Mouse (Mus musculus): Measurements from ENCODE around the gene Tor2a.

Gene Tor2a

DNA sequence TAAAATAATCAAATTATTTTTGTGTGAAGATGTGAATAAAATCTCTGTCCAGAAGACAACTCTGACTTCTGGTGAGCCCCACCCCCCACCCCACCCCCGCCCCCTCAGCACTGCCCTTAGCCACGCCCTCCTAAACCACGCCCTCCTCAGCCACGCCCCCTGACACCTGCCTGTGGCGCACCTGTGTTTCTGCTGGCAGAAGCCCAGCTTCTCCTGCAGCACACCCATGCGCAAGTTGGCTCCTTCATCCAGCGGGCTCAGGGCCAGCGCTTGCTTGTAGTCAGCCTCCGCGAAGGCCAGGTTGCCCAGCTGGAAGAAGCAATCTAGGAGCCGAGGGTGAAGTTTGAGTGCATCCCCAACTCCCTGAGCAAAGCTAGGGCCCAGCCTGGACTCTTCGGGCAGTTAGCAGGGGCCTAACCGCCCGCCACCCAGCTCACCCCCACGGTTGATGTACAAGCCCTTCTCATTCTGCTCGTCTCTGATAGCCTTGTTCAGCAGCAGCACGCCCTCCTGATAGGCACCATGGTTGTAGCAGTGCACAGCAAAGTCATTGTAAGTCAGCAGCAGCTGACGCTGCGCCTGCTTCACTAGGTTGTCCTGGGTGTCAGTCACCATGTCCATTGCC is 11.7 kb downstream of the Tor2a start:
- DNase-seq, result no peak

DNA sequence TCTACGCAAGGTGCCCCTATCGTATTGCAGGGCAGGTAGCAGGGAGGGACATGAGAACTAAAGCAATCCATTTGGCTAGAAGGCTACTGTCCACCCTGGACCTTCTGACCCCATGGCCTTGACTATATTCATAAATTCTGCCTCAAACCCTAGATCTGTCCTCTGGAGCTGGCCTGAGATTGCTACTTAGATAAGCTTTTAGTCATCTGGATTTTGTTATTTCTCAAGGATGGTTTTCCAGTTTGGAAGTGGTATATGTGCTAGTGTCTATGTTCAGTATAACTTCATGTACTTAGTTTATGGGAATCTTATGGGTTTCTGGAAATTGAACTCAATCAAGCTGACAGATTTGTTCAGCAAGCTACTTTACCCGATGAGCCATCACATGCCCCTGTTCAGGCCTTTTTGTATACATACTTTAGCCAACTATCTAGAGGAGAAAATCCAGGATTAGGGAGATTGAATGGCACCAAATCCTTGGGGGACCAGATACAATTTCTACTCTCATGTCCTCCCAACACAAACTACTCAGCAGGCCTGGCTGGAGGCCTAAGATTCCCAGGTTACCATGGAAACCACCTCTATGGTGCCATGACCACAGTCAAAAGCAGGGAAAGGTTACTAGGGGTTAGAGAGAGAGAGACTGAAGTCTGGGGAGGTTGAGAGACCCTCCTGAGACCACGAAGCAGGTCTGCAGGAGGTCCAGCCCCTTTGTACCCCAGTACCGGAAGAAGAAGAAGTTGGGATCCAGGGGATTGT is 12.5 kb downstream of the Tor2a start:
- no peak for DNase-seq

DNA sequence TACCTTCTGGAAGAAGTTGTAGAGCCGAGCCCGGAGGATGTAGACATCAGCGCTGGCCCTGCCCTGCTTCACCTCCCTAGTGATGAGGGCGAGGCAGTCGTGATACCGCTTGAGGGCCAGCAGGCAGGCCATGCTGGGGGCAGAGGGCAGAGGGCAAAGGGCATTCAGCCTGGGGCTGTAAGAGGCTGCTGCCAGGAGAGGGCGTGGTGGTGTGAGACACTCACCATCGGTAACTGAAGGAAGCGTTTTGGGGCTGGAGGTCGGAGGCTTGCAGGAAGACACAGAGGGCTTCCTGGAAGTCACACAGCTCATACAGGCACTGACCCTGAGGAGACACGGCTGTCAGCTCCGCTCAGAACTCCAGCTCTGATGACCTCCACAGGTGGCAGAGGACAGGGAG is 14.9 kb downstream of the Tor2a start:
- DNase-seq, result no peak

DNA sequence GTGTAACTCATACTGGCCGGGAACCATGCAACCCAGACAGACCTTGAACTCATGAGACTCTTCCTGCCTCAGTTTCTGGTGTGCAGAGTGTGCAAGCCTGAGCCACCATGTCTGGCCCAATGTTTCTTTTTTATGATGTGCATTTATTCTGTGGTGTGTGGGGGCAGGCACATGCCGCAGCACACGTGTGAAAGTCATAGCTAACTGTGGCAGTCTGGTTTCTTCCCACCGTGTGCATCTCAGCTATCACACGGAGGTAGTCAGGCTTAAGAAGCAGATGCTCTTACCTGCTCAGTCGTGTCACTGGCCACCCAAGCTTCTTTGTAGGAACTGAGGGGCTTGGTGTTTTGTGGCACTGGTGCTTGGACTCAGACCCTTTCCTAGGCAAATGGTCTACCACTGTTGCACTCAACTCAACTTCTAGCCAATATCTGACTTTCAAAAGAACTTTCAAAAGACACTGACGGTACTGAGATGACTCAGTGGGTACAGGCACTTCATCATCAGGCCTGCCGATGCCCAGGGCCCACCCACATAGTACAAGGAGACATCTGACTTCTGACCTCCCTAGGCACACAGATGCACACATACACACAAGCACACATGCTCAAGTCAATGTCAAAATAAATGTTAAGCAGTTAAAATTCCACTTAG is 15.7 kb downstream of the Tor2a start:
- no peak for DNase-seq

DNA sequence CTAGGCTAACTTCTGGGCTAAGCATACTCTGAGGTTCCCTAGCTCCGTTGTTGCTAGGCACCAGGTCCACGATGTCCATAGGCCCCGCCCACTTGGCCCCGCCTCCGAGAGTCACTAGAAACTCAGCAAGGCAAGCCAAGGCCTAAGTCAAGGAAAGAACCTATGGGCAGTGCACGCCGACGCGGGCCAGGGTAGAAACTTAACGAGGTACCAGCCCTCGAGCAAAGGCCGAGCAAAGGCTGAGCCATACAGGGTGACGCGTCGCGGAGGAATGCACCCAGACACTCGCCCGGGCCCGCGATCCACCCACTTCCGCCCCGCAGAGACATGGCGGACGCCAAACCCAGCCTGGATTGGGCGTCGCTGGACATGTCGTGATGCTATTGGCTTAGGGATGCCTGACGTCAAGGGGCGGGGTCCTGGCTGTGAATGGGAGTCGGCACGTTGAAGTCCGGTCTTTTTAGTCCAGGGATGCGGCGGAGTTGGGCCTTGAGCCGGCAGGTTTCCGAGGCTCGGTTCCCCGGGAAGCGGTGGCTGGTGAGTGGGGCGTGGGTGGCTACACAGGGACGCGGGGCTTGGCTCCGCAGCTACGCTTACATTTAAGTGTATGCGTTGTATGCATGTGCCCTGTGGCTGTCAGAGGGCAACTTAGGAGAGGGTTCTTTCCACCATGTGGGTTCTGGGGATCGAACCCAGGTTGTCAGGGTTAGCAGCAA is 18.5 kb downstream of the Tor2a start, which contains the start of the genes Ttc16 and Ptrh1:
Ttc16 (minus strand) TSS at position 275 of the 716 bp plus-strand sequence.
Ptrh1 (plus strand) TSS at position 428 of the 716 bp plus-strand sequence.
- DNase-seq, result peak; percentile 100

DNA sequence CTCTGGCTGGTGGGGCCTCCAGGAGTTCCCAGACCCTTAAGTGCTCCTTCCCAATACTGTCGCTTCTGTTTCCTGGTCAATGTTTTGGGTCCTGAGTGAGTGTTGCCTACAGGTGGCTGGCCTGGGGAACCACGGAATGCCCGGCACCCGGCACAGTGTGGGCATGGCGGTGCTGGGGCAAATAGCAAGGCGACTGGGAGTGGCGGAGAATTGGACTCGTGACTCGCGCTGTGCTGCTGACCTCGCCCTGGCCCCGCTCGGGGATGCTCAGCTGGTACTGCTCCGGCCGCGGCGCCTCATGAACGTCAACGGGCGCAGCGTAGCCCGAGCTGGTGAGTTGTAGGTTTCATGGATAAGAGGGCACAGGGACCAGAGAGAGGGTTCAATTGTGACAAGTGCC is 19.2 kb downstream of the Tor2a start:
- peak; percentile 95 for DNase-seq

DNA sequence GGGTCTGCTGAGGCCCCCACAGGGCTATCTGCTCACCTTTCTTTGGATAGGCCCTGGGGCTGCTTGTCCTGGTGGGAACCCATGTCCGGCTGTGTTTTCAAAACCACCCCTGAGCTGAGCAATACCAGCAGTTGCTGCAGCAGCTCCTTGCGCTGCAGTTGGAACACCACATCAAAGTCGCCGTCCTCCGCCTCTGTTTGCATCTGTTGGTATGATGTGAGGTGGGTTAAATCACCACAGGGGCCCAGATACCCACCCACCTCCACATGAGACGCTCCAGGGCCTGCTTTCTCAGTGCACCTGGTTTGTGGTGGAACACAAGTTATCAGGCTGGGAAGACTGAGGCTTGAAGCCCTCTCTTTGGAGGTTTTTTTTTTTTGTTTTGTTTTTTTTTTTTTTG is 21.0 kb downstream of the Tor2a start:
- no peak for DNase-seq

DNA sequence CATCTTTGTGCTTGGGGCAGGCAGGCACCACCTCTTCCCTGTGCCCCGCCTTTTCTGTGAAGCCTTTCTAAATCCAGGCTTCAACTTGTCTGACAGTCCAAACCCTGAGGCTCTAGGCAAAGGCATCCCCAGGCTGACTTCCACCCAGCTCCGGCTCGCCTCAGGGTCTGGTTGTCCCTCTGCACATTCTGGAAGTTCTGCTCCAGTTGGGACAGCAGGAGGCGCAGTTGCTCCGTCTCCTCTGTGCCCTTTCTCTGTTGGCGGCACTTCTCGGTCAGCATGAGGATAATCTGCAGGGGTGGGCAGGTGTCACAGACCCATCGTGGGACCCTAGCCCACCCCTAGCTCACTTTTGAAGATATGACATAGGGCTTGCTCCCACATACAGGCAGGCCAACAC is 22.1 kb downstream of the Tor2a start:
- DNase-seq, result peak; percentile 94

DNA sequence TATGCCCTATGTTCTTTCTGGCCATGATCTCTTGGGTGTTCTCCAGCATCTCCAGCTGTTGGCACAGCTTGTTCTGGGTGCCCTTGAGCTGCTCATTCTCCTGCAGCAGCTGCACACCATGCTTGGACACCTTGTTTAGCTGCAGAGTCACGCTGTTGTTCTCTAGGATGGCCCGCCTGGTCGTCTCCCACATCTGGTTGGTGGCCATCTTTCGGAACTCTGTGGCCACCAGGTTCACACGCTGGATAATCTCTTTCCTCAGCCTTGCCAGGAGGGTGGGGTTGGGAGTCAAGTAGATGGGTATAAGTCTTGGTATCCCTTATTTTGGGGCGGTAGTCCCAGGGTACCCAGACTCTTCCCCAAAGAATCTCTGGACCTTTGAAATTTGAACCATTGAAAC is 22.7 kb downstream of the Tor2a start:
- peak; percentile 88 for DNase-seq

DNA sequence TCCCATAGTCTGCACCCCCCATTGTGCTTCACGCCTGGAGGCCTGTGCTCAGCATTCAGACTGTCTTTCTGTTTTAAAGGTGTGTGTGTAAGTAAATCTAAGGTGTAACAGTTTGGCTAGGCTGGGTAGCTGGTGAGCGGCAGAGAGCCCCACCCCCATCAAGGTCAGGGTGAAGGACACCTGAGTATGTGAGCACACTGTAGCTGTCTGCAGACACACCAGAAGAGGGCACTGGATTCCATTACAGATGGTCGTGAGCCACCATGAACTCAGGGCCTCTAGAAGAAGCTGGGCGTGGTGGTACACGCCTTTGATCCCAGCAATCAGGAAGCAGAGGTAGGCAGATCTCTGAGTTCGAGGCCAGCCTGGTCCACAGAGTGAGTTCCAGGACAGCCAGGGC is 24.7 kb downstream of the Tor2a start:
- no peak for DNase-seq

DNA sequence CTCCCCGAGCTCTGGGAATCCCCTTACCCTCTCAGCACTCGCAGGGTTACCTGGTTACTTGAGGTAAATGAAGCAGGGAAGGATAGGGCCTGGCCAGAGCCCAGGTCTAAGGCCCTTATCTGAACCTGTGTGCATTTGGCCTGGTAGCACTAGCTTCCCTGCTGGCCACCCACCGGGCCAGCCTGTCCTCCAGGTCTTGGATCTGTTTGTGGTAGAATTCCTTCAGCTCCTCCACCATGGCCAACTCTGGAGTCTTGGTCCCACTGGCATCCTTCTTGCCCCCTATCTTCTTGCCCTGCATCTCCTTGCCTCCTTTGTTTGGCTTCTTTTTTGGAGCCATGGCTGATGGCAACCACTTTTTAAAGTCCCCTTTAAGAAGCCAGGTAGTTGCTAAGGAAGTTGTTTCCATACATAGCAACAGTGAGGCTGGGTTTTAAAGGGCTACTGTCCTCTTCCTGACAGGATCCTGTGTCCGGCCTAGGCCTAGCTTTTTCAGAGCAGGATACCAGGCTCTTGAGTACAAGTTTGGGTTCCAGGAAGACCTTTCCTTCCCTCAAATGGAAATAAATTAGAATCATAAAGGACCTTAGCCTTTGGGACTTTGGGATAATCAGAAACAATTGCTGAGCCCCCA is 27.1 kb downstream of the Tor2a start, which contains the start of gene Cfap157:
Cfap157 (minus strand) TSS at position 381 of the 634 bp plus-strand sequence.
- DNase-seq, result peak; percentile 93

DNA sequence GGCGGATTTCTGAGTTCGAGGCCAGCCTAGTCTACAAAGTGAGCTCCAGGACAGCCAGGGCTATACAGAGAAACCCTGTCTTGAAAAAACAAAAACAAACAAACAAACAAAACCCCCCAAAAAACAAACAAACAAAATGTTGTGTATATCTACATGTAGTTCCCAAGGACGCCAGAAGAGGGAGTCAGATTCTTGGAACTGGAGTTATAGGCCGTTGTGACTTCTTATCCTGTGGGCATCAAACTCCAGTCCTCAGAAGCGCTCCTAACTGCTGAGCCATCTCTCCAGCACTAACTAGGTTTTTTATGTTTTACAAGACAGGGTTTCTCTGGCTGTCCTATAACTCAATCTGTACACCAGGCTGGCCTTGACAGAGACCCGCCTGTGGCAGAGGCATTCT is 30.1 kb downstream of the Tor2a start:
- no peak for DNase-seq

DNA sequence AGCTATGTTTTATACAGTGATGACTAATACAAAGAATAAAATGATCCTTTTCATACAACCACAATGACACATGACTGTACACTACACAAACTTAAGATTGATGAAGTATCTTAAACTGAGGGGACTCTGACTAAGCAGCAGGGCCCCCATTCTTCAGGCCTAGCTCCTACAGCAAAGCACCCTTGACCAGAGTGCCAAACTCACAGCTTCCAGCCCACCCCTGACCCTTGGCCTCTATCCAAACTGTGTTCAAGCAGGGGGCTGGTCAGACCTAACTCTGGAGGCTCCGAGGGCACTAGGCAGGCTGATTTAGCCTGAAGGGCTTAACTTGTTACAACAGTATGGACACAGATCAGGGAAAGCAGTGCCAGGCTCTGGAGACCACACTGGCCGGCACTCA is 31.5 kb downstream of the Tor2a start:
- DNase-seq, result no peak

DNA sequence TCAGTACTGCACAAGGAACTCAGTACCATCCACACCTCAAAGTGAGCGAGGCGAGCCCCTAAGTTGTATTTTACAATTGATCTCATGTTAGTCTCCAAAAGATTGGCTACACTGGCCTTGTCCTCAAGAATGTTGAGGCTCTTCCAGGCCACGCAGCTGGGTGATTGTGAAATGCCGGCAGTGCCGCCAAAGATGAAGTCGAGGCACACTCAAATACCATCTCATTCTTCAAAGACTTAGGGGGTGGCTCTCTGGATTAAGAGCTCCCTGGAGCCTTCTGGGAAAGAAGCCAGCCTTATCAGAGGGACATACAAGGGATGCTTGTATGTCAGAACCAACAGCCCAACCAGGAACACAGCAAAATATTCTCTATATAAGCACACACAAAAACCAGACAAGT is 34.3 kb downstream of the Tor2a start:
- DNase-seq, result peak; percentile 98

DNA sequence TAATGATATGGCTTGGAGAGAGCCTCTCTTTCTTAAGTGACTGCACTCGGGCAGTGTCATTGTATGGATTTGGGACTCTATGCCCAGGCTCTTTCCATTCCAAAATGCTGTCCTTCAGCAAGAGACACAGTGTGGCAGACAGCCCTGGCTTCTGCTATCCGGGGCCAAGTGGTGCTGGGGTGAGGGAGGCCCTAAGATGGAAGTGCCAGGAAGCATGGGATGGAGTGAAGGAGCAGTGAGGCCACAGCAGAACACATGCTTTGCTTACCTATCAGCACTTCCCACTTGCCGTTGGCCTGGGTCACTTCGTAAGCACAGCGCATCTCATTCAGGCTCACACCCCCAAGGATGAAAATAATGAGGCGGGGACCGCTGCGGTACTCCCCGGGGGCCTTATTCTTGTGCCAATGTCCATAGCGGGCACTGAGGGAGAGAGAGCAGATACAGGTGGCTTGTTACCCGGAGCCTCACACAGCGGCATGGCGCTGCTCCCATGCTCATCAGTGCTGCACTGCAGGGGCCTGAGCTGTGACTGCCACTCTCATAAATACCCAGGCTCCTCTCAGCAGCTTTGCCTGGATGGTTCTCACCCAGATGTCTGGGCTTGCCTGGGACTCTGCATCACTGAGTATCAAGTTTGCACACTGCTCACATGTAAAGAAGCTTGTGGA is 38.8 kb downstream of the Tor2a start:
- no peak for DNase-seq

DNA sequence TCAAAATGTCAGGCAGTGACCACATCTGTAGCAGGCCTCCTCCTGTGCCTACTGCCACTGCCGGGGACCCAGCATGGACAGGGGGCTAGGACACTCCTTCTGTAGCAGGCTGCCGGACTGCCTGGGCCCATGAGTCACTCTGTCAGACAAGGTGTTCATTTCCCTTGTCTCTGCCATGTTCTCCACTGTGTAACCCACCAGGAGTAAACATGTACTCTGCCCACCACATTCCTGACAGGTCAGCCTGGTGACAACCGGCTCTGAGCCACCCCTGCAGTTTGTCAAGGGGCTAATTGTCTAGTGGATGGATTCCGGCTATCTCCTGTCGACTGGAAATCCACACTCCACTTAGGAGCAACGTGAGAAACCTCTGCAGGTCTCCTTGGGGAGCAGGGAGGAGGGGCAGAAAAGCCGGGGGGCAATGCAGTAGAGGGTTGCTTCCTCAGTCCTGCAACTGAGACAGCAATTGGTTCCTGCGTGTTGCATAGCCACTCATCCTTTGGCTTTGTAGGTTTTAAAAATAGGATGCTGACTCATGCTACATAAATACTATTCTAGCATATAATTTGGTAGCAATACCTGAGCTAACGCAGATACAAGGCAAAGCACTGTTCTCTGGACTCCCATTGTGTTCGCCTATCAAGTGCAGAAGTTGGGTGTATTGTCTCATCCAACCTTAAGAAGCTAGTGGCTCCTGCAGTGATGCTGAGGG is 41.4 kb downstream of the Tor2a start:
- DNase-seq, result no peak

DNA sequence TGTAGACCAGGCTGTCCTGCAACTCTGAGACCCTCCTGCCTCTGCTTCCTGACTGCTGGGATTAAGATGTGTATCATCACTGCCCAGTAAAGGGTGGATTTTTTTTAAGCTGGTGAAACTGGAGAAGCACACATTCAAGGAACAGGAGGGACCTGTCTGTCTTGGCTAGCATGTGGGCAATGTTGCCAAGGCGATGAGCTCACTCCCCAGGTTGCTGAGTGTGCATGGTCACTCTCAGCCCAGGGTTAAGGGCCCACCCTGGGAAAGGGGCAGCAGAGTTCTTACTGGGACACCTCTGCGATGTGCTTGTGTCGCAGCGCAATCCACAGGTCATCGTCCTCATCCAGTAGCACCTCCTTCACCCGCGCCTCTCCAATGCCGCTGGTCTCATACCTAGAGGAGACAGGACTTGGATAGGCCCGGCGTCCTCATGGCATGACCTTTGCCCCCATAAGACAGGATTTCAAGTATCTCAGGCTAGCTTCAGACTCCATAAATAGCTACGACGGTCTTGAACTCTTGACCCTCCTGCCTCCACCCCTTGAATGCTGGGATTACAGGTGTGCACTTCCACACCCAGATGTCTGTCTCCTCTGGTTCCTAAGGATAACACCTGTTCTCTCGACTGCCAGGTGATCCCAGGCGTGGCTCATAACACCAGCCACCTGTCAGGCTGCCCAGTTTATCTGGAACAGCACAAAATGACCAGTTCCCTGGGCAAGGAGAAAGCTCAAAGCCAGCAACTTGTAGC is 52.0 kb downstream of the Tor2a start:
- DNase-seq, result no peak
